Mouse (Mus musculus) ES-CJ7 (cell line): ENCODE measurements around the gene F830045P16Rik.

Experiments used
- DNase-seq: peaks from one replicate; pipeline ENCODE4 v3.0.0; 2011; ENCODE audit warnings: low read depth, low spot score

Gene F830045P16Rik

GRCm38 (mm10) chr2:129489496-129490285 lies 46.7 kb downstream of the F830045P16Rik start:
- no peak for DNase-seq

GRCm38 (mm10) chr2:129483150-129483549 lies 53.3 kb downstream of the F830045P16Rik start:
- no peak for DNase-seq

GRCm38 (mm10) chr2:129471905-129472304 lies 64.5 kb downstream of the F830045P16Rik start:
- DNase-seq, result peak; percentile 44

GRCm38 (mm10) chr2:129470839-129471238 lies 65.6 kb downstream of the F830045P16Rik start:
- DNase-seq, result no peak

GRCm38 (mm10) chr2:129438772-129439171 lies 97.6 kb downstream of the F830045P16Rik start:
- DNase-seq, result peak; percentile 91

- no peak for DNase-seq
Observed at GRCm38 (mm10) chr2:129435154-129435553, 101.2 kb downstream of the F830045P16Rik start.

GRCm38 (mm10) chr2:129423741-129424140 lies 112.7 kb downstream of the F830045P16Rik start:
- DNase-seq, result no peak

GRCm38 (mm10) chr2:129420897-129421561 lies 115.4 kb downstream of the F830045P16Rik start:
- peak; percentile 85 for DNase-seq

GRCm38 (mm10) chr2:129419361-129419880 lies 117.0 kb downstream of the F830045P16Rik start:
- DNase-seq, result peak; percentile 78

GRCm38 (mm10) chr2:129414593-129414992 lies 121.8 kb downstream of the F830045P16Rik start:
- no peak for DNase-seq

- DNase-seq, result no peak
Observed at GRCm38 (mm10) chr2:129413488-129413887, 122.9 kb downstream of the F830045P16Rik start.

- no peak for DNase-seq
Observed at GRCm38 (mm10) chr2:129411651-129412050, 124.8 kb downstream of the F830045P16Rik start.

GRCm38 (mm10) chr2:129410344-129410743 lies 126.1 kb downstream of the F830045P16Rik start:
- no peak for DNase-seq

- DNase-seq, result peak; percentile 79
Observed at GRCm38 (mm10) chr2:129408476-129408875, 127.9 kb downstream of the F830045P16Rik start.
